Mouse (Mus musculus) kidney, postnatal 10 days (tissue): ENCODE measurements around the gene Rassf1.

Experiments used
- DNase-seq: peaks from one replicate; pipeline ENCODE4 v3.0.0; 2021; ENCODE audit warnings: mixed read lengths

Rassf1 gene

GRCm38 (mm10) chr9:107541005-107541404 is 10.3 kb upstream of the Rassf1 start:
- no peak for DNase-seq

DNA sequence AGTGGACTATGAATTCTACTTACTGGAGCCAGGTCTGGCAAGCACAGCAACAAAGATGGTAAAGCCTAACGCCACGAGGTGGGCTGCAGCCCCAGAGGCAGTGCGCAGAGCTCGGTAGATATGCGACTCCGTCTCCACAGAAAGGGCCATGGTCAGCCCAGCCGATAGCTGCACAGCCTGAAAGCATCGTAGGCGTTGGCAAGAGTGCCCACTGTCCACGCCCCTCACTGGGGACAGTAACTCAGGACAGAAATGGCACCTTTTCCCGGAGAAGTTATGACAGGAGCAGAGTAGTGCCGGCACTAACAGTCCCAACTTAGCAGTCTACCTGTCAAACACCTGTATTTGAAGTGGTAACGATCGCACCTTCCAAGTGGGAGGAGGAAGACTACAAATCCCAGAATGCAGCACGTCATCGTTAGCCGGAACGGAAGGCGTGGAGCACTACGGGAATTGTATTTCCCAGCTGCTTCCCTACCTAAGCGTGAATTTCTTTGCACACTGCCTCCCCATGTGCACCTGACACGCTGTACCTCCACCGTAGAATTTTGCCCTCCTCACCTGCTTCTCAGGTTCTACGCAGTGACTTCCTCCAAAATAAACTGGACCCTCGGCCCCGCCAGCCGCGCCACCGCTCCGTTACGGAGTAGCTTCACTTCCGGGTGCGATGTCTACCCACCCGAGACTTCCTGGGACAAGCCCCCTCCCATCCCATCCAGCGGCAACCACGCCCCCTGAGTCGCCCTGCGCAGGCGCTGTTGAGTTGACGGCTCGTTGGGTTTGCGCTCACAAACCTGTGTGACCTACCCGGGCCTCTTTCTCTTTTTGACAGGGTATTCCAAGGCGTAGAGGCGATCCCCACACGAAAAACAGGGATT is 9.6 kb upstream of the Rassf1 start, which contains the start of the genes Cyb561d2 and Nprl2:
Gene Cyb561d2, minus strand, starts transcription at position 720 of the 878 bp plus-strand sequence.
Gene Nprl2, plus strand, starts transcription at position 753 of the 878 bp plus-strand sequence.
- DNase-seq: peak; percentile 96

DNA sequence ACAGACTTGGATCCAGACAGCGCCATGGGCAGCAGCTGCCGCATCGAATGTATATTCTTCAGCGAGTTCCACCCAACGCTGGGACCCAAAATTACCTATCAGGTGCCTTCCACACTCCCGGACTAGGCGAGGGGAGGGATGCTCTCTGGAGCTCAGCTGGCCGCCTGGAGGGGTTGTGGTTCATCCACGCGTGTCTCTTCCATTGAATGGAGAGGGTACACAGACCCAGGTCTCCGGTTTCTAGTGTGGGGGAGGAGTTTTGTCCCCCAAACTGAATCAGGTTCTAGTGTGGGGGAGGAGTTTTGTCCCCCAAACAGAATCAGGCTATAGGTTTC is 9.0 kb upstream of the Rassf1 start:
- no peak for DNase-seq

DNA sequence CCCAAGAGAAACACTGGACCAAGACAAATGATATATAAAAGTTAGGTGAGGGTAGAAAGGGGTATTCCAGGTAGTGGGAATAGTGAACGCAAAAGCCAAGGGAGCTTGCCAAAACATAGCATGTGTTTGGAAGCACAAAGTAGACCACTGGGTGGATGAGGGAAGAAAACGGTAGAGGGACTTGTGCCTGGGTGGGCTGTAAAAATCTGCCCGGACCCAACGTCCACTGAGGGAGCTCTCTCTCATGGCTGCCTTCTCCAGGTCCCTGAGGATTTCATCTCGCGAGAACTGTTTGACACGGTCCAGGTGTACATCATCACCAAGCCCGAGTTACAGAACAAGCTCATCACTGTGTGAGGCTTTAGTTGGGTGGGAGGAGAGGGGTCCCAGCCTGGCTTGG is 8.6 kb upstream of the Rassf1 start:
- no peak for DNase-seq

- no peak for DNase-seq
These were observed 8.1 kb upstream of the Rassf1 start for GRCm38 (mm10) chr9:107543299-107543698.

GRCm38 (mm10) chr9:107544196-107544700 is 7.1 kb upstream of the Rassf1 start:
- no peak for DNase-seq

- DNase-seq: no peak
These were observed 6.6 kb upstream of the Rassf1 start for GRCm38 (mm10) chr9:107544729-107545128.

DNA sequence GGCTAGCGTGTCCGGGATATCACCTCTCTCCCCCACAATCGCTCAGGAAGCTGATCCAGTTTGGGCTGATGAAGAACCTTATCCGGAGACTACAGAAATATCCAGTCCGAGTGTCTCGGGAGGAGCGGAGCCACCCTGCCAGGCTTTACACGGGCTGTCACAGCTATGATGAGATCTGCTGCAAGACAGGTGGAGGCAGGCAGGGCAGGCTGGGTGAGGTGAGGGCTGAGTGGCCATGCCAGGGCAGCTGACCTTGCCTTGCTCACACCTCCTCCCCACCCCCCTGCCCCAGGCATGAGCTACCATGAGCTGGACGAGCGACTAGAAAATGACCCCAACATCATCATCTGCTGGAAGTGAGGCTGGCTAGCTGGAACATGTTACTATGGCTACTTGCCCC is 6.2 kb upstream of the Rassf1 start:
- DNase-seq: no peak

DNA sequence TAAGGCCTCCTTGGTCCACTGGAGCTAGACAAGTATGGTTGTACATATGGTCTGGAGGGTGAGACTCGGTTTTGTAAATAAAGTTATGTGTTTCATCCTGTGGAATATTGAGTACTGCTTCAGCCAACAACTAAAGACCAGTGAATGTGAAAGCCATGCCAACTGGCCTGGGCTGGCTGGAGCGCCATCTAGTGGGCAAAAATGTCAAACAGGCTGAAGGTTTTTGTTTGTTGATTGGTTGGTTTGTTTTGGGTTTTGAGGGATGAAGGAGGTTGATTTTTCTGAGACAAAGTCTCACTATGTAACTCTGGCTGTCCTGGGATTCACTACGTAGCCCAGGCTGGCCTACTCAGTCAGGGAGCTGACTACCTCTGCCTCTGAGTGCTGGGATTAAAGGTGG is 5.8 kb upstream of the Rassf1 start:
- peak; percentile 86 for DNase-seq

- peak; percentile 96 for DNase-seq
These were observed 4.3 kb upstream of the Rassf1 start, which contains the start of gene Zmynd10 for GRCm38 (mm10) chr9:107547026-107547425. Gene Zmynd10, plus strand, starts transcription at chr9:107547298.

- DNase-seq: no peak
These were observed 3.4 kb upstream of the Rassf1 start for GRCm38 (mm10) chr9:107547957-107548356.

GRCm38 (mm10) chr9:107548820-107549219 is 2.5 kb upstream of the Rassf1 start:
- DNase-seq: no peak

DNA sequence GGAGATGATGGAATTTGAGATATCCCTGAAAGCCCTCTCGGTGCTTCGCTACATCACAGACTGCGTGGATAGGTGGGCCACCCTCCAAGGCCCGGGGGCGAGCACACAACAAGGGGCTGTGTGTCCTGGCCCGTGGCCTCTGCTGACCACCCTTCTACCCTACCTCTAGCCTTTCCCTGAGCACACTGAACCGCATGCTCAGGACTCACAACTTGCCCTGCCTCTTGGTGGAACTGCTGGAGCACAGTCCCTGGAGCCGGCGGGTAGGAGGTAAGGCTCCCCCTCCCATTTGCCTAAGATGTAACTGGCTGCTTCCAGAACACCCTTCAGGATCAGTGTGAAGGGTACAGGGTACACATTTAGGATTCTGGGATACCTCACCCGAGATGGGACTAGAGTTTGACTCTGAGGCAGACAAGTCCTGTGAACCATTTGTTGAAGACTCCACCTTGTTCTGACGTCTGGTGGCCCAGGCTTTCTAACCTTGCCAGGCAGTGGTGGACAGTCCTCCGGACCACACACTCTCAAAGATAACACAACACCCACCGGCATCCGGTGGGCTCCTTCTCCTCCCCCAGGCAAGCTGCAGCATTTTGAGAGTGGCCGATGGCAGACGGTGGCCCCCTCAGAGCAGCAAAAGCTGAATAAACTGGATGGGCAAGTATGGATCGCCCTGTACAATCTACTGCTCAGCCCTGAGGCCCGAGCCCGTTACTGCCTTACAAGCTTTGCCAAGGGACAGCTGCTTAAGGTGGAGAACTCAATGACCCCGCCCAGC is 1.9 kb upstream of the Rassf1 start:
- DNase-seq: no peak

DNA sequence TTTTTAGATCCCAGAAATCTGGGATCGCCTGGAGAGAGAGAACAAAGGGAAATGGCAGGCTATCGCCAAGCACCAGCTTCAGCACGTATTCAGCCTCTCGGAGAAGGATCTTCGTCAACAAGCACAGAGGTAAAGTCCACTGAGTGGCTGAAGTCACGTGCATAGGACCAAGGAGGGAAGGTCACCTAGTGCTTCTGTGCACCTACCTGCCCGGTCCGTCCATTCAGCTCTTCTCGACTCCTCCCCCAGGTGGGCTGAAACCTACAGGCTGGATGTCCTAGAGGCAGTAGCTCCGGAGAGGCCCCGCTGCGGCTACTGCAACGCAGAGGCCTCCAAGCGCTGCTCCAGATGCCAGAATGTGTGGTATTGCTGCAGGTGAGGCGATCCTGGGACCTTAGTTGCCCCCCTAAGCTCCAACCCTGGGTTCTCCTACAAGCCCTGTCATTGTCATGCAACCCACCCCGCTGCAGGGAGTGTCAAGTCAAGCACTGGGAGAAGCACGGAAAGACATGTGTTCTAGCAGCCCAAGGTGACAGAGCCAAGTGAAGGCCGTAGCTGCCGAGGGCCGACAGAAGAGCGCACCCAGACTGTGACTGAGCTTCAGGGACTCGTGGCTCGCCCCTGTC is 751 bp upstream of the Rassf1 start:
- peak; percentile 75 for DNase-seq

DNA sequence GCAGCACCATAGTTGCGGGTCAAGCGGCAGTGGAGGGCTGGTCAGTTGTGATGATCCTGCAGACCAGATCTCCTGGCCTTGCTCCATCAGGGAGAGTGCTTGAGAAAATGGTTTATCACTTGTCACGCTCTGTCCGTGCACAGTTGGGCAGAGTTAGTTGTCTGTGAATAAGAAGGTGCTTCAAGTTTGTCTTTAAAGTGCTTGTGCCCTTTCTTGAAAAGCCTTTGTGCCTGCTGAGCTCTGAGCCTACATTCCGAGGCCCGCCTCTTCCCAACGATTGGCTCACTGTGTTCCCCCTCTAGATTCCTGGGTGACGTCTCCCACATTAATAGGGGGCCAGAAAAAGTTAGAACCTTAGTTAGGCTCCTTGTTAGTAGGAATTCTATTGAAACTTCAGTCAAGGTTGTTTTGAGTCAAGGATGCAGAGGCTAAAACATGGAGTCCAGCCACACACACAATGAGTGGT is 568 bp downstream of the Rassf1 start:
- peak; percentile 41 for DNase-seq

- DNase-seq: no peak
These were observed 1.5 kb downstream of the Rassf1 start for GRCm38 (mm10) chr9:107552690-107553393.

DNA sequence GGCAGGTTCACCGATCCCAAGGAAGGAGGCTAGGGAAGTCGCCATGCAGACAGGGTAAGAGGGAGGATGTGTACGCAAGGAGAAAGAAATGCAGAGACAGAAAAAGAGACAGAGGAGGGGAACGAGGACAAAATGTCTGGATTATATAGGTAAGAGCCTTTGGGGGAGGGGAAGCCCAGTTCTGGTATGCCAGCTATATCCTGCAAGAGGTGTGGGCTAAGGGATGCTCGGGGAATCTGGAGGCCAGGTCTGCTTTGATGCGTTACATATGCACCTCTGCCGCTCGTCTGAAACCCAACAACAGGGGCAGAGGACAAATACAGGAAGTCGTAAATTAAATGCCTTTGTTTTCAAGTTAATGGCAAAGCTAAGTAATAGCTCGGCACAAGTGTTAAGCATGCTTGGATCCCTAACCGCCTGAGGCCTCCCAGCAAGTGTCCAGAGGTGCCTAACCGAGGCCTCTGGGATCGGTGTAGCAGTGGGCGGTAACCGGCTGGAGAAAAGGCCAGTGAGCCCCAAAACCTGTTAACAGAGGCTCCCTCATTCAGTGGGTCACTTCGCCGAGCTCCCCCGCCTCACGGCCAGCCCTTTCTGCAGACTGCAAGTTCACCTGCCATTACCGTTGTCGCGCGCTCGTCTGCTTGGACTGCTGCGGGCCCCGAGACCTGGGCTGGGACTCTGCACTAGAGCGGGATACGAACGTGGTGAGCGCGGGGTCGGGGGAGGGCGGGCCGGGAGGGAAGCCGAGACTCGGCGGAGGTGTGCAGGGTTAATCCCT is 2.4 kb downstream of the Rassf1 start:
- peak; percentile 69 for DNase-seq

GRCm38 (mm10) chr9:107554319-107554825 is 3.0 kb downstream of the Rassf1 start:
- peak; percentile 98 for DNase-seq

GRCm38 (mm10) chr9:107555031-107555457 is 3.7 kb downstream of the Rassf1 start:
- DNase-seq: peak; percentile 82

DNA sequence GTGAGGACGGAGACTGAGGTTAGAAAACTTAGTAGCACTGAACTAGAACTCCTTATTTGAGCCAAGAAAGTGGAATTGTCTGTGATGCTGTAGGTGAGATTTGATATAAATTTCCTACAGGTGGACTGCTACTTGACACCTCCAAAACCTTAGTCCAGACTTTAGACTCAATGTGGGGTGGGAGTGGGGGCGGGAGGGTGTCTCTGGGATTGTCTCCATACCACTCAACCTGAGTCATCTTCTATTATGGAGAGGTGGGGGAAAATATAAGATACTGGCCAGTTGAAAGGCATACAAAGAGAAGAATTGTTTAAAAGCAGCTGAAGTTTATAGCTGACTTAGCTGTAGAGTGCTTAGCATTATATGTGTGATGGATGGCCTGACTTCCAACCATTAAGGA is 4.3 kb downstream of the Rassf1 start:
- DNase-seq: no peak

GRCm38 (mm10) chr9:107556346-107556745 is 5.0 kb downstream of the Rassf1 start:
- no peak for DNase-seq
